Mouse (Mus musculus): ENCODE data around the gene Spsb3. TPM values are rescaled to one million over a fixed set of nuclear protein-coding genes. Genes with fewer than 3 reads are reported as not detected.

The Spsb3 gene
- polyA plus RNA-seq, 1 experiment: 55.5 TPM

DNA sequence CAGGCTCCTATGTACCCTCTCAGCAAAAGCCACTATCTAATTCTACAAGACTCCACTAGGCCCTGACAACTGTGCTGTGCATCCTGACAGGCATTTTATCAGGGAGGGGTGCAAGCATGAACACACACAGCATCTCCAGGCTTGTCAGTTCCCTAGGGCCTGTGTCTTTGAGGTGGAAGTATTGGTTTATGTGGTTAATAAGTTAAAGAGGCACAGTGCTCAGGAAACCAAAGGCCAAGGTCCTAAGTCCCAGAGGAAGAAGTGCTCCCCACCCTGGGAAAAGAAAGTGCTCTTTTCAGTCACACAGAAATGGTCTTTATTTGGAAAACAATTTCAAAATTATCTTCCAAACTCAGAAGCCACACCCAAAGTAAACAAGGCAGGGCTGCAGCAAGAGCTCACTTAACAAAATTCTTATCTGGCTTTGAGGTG is 37.8 kb upstream of the Spsb3 start:
- peak; percentile 88 for DNase-seq
- H3K27ac ChIP-seq (ENCODE audit: insufficient read depth, low read depth, low read length): peak overlapping the region; percentile 91
- H3K27me3 ChIP-seq (replicated peaks; ENCODE audit: control insufficient read depth, insufficient read depth, low read length): no peaks in the 10 kb centered on the region
- H3K4me1 ChIP-seq (ENCODE audit: control insufficient read depth, insufficient read depth, low read length): peaks cover 9% of the 10 kb centered on the region; the same call in 1 of the 2 replicates
- peak overlapping the region; percentile 70 for H3K4me3 ChIP-seq (ENCODE audit: insufficient read depth, low read depth, low read length)
- no peaks in the 10 kb centered on the region; the same call in 1 of the 2 replicates for H3K36me3 ChIP-seq (ENCODE audit: control insufficient read depth, insufficient read depth, low read length)
- TF ChIP-seq CTCF (conservative IDR thresholded peaks at IDR 0.05; ENCODE audit: insufficient read depth, insufficient read length, low read depth, low read length): no peak
- TF ChIP-seq POLR2A (IDR thresholded peaks at IDR 0.05; ENCODE audit: low read depth, low read length): no peak

DNA sequence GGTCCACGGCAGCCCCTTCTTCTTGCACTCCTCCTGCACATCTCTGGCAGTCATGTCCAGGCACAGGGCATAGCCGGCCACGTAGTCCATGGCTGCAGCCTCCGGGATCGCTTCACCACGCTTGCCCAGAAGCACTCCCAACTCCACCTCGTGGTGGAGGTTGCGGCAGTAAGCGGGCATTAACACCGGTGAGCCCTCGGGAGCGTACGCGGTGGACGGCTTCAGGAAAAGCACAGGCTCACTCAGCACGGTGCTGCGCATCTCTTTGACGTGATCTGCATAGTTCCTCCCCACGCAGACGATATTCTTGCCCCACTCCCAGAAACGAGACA is 36.7 kb upstream of the Spsb3 start:
- no peak for DNase-seq
- 0% methylated on average over 21 of the region's 21 CpGs for WGBS
- peak overlapping the region; percentile 70 for H3K4me3 ChIP-seq (ENCODE audit: insufficient read depth, low read depth, low read length)
- H3K36me3 ChIP-seq (ENCODE audit: control insufficient read depth, insufficient read depth, low read length): no peaks in the 10 kb centered on the region; the same call in 1 of the 2 replicates
- peaks cover 7% of the 10 kb centered on the region; the same call in 1 of the 2 replicates for H3K4me1 ChIP-seq (ENCODE audit: control insufficient read depth, insufficient read depth, low read length)
- peak overlapping the region; percentile 92 for H3K27ac ChIP-seq (ENCODE audit: insufficient read depth, low read depth, low read length)
- H3K27me3 ChIP-seq (replicated peaks; ENCODE audit: control insufficient read depth, insufficient read depth, low read length): no peaks in the 10 kb centered on the region
- TF ChIP-seq CTCF (conservative IDR thresholded peaks at IDR 0.05; ENCODE audit: insufficient read depth, insufficient read length, low read depth, low read length) (no peak), POLR2A (IDR thresholded peaks at IDR 0.05; ENCODE audit: low read depth, low read length) (no peak)

- peaks cover 6% of the 10 kb centered on the region; the same call in 1 of the 2 replicates for H3K4me1 ChIP-seq (ENCODE audit: control insufficient read depth, insufficient read depth, low read length)
- H3K27ac ChIP-seq (ENCODE audit: insufficient read depth, low read depth, low read length): peak within 1 kb of the TSS; percentile 92
- 0 out of 2 replicates have a peak, but pooled peaks have one; percentile 12 for TF ChIP-seq CTCF (conservative IDR thresholded peaks at IDR 0.05; ENCODE audit: insufficient read depth, insufficient read length, low read depth, low read length)
- peak; percentile 93 for TF ChIP-seq POLR2A (IDR thresholded peaks at IDR 0.05; ENCODE audit: low read depth, low read length)
- WGBS: under 1% methylated on average over 58 of the region's 58 CpGs
- H3K27me3 ChIP-seq (replicated peaks; ENCODE audit: control insufficient read depth, insufficient read depth, low read length): no peaks in the 10 kb centered on the region
- DNase-seq: peak; percentile 99
- H3K4me3 ChIP-seq (ENCODE audit: insufficient read depth, low read depth, low read length): peak within 1 kb of the TSS; percentile 70
- H3K36me3 ChIP-seq (ENCODE audit: control insufficient read depth, insufficient read depth, low read length): no peaks in the 10 kb centered on the region; the same call in 1 of the 2 replicates
Measured at GRCm38 (mm10) chr17:24850065-24850772, 36.2 kb upstream of the Spsb3 start, which contains the start of gene Fahd1. Gene Fahd1 (minus strand): TSS chr17:24850364.

GRCm38 (mm10) chr17:24850773-24851127 is 35.7 kb upstream of the Spsb3 start:
- DNase-seq: no peak
- H3K4me3 ChIP-seq (ENCODE audit: insufficient read depth, low read depth, low read length): peak overlapping the region; percentile 60
- TF ChIP-seq POLR2A (IDR thresholded peaks at IDR 0.05; ENCODE audit: low read depth, low read length): no peak
- TF ChIP-seq CTCF (conservative IDR thresholded peaks at IDR 0.05; ENCODE audit: insufficient read depth, insufficient read length, low read depth, low read length): no peak
- under 1% methylated on average over 20 of the region's 20 CpGs for WGBS
- H3K4me1 ChIP-seq (ENCODE audit: control insufficient read depth, insufficient read depth, low read length): peaks cover 8% of the 10 kb centered on the region; the same call in 1 of the 2 replicates
- no peaks in the 10 kb centered on the region for H3K27me3 ChIP-seq (replicated peaks; ENCODE audit: control insufficient read depth, insufficient read depth, low read length)
- H3K36me3 ChIP-seq (ENCODE audit: control insufficient read depth, insufficient read depth, low read length): no peaks in the 10 kb centered on the region; the same call in 1 of the 2 replicates
- peak overlapping the region; percentile 43 for H3K27ac ChIP-seq (ENCODE audit: insufficient read depth, low read depth, low read length)

DNA sequence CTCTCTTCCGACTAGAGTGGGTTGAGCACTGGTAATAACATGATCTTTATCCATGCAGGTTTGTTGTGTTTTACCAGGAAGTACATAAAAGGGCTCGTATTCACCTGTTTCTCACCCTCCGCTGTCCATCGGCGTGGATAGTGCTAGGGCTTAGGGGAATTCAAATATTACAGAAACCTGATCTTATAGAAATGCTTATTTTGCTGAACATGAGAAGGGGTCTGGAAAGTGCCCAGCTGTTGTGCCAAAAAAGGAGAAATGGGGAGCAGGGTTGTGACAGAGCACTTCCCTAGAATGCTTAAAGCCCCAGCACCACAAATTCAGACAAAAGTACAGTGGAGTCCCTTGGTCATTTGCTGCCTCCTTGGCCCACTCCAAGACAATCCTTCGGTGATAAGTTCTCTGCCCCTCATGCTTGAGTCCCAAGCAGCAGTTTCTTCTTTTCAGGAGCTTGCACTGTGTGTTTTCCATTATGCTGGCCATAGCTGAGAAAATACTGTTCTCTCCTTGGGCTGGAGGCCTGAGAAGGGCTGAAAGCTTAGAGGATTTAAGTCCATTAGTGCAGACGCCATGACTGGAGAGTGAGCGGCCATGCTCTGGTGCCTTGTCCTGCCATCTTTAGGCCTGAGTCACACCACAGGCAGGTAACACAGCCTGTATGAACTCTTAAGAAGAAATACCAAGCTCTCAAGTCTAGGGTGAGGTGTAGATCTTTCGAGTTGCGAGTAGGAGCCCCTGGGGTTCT is 34.9 kb upstream of the Spsb3 start:
- Histone ChIP-seq H3K36me3 (ENCODE audit: control insufficient read depth, insufficient read depth, low read length) (no peaks in the 10 kb centered on the region; the same call in 1 of the 2 replicates), H3K27ac (ENCODE audit: insufficient read depth, low read depth, low read length) (0 out of 2 replicates have a peak overlapping the region, but pooled peaks have one; percentile 43), H3K27me3 (replicated peaks; ENCODE audit: control insufficient read depth, insufficient read depth, low read length) (no peaks in the 10 kb centered on the region), H3K4me3 (ENCODE audit: insufficient read depth, low read depth, low read length) (peak overlapping the region; percentile 60), H3K4me1 (ENCODE audit: control insufficient read depth, insufficient read depth, low read length) (peaks cover 14% of the 10 kb centered on the region; the same call in 1 of the 2 replicates)
- no peak for DNase-seq
- WGBS: 56% methylated on average over 10 of the region's 10 CpGs
- TF ChIP-seq CTCF (conservative IDR thresholded peaks at IDR 0.05; ENCODE audit: insufficient read depth, insufficient read length, low read depth, low read length) (no peak), POLR2A (IDR thresholded peaks at IDR 0.05; ENCODE audit: low read depth, low read length) (no peak)

DNA sequence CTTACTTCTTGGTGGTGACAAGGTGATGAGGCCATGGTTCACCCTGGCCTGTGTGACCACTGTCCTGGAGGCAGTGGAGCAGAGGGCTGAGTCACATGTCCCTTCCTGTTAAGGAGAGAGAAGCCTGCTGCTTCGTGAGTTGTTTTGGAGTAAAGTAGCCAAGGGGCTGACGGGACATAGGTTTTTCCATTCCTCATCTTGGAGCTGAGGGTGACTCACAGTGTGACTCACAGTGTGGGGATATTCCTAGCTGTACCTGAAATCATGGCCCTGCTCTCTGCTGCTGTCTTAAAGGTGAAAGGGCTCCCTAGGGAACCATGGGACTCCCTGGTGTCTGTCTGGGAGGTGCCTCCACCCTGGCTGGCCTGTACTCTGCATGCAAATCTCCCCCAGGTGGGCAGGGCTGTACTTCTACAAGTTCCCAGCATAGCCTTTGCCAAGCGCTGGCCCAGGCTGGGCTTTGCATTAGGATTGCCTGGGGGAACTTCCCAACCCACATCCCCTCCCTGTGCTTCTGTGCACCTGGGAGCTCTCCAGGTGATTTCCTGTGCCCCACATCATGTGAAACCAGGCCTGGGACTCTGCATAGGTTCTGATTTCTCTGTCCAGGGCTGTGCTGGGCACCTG is 30.5 kb upstream of the Spsb3 start:
- H3K27ac ChIP-seq (ENCODE audit: insufficient read depth, low read depth, low read length): peak overlapping the region; percentile 81
- peak; percentile 59 for DNase-seq
- H3K36me3 ChIP-seq (ENCODE audit: control insufficient read depth, insufficient read depth, low read length): peaks cover 1% of the 10 kb centered on the region
- H3K4me1 ChIP-seq (ENCODE audit: control insufficient read depth, insufficient read depth, low read length): peaks cover 27% of the 10 kb centered on the region; the same call in 1 of the 2 replicates
- TF ChIP-seq CTCF (conservative IDR thresholded peaks at IDR 0.05; ENCODE audit: insufficient read depth, insufficient read length, low read depth, low read length) (no peak), POLR2A (IDR thresholded peaks at IDR 0.05; ENCODE audit: low read depth, low read length) (no peak)
- H3K27me3 ChIP-seq (replicated peaks; ENCODE audit: control insufficient read depth, insufficient read depth, low read length): no peaks in the 10 kb centered on the region
- H3K4me3 ChIP-seq (ENCODE audit: insufficient read depth, low read depth, low read length): no peak overlapping the region
- 58% methylated on average over 3 of the region's 3 CpGs for WGBS

Measured in kidney, adult 2 months (tissue).